In the genomic region with DNA sequence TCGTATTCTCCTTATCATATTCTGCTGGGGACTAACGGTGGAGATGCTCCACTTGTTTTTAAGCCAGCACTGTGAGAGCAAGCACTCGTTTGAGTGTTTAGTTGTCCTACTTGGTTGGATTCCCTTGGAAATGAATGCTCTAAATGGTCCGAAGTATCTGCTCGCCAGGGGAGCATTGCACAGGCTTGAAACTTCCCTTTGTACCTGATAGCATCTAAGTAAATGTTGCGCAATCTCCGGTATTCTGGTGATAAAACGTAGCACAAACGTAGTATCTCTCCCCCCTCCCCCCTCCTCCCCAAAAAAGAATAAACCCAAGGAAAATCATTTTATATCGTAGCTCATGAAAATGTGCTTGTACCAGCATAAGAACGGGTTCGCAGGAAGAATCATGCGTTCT, we compare ENCODE assay signal across 24 mouse cellular contexts. TPM values are rescaled to one million over a fixed set of nuclear protein-coding genes. Genes with fewer than 3 reads are reported as not detected.
A peak's percentile ranks its signal among the peaks of the same experiment; 100 is the strongest.
DNase-seq lines count a peak whose midpoint lies in the region; ATAC-seq lines count a peak whose summit lies in the region.
"Had no signal": no experiment of that assay in that cellular context is flagged by ENCODE, and none has a peak within 500 bp of the region (broad histone marks: within the 10 kb centered on the region; RNA-seq: fewer than 3 reads in every experiment).

No protein-coding gene starts in this region.

- intact Hi-C loops in heart, postnatal 10 days (cut with DNase I) = no loop called here

- 0 out of 2 replicates have a peak overlapping the region, but pooled peaks have one; percentile 46 for H3K4me2 ChIP-seq in heart, embryonic 12.5 days
- H3K4me2 ChIP-seq: embryonic facial prominence, embryonic 13.5 days; intestine, embryonic 15.5 days had no signal

- no peak overlapping the region for H3K4me3 ChIP-seq in heart, embryonic 12.5 days
- H3K4me3 ChIP-seq: embryonic facial prominence, embryonic 13.5 days; forebrain, embryonic 12.5 days; gastrocnemius, adult 2 months; intestine, embryonic 15.5 days had no signal

- H3K36me3 ChIP-seq in heart, embryonic 12.5 days = no peaks in the 10 kb centered on the region
- H3K36me3 ChIP-seq: embryonic facial prominence, embryonic 13.5 days; forebrain, embryonic 12.5 days; hindbrain, embryonic 13.5 days; intestine, embryonic 15.5 days had no signal

- no peak overlapping the region for H3K27ac ChIP-seq in heart, embryonic 12.5 days (ENCODE audit: poor library complexity, severe bottlenecking)
- H3K27ac ChIP-seq: embryonic facial prominence, embryonic 13.5 days; forebrain, embryonic 12.5 days; gastrocnemius, adult 2 months; hindbrain, embryonic 13.5 days; hindbrain, postnatal 0 days; intestine, embryonic 15.5 days had no signal

- H3K9me3 ChIP-seq in heart, embryonic 12.5 days (replicated peaks) = no peaks in the 10 kb centered on the region
- H3K9me3 ChIP-seq: embryonic facial prominence, embryonic 13.5 days; forebrain, embryonic 12.5 days; hindbrain, embryonic 13.5 days; intestine, embryonic 15.5 days had no signal

- 60% methylated on average over 13 of the region's 13 CpGs for WGBS in heart, embryonic 12.5 days

- no peak for ATAC-seq in heart, embryonic 12.5 days (ENCODE audit: insufficient number of reproducible peaks, low FRiP score)
- ATAC-seq in CD4-positive, CD25-positive, alpha-beta regulatory T cell, adult 4 months = peak; percentile 50
- ATAC-seq in megakaryocyte, adult 5-6 weeks (ENCODE audit: poor library complexity, severe bottlenecking) = peak; percentile 55
- ATAC-seq: forebrain, embryonic 16.5 days; hindbrain, postnatal 0 days; intestine, embryonic 15.5 days had no signal

- no peaks in the 10 kb centered on the region for H3K27me3 ChIP-seq in heart, embryonic 12.5 days (replicated peaks)
- H3K27me3 ChIP-seq: embryonic facial prominence, embryonic 13.5 days; forebrain, embryonic 12.5 days; hindbrain, embryonic 13.5 days; intestine, embryonic 15.5 days had no signal

- DNase-seq in heart, postnatal 10 days = no peak
- peak; percentile 77 for DNase-seq in 416B (ENCODE audit: low read depth)
- DNase-seq in adrenal gland, adult (ENCODE audit: inconsistent age in 2 of 2, low spot score in 1 of 2) = no peak
- DNase-seq in testis, postnatal 14 days (ENCODE audit: low spot score) = no peak
- DNase-seq: adrenal gland, postnatal 14 days; cerebellum, adult 11-12 months; cerebellum, adult 9-10 months; cerebellum, postnatal 25 days; gastrocnemius, adult 2 months; gastrocnemius, postnatal 25 days; kidney, adult 18-20 months had no signal

- no peak overlapping the region for H3K9ac ChIP-seq in heart, embryonic 12.5 days
- H3K9ac ChIP-seq: embryonic facial prominence, embryonic 13.5 days; forebrain, embryonic 12.5 days; hindbrain, embryonic 13.5 days; intestine, embryonic 15.5 days had no signal

- H3K4me1 ChIP-seq in heart, embryonic 12.5 days (replicated peaks) = no peaks in the 10 kb centered on the region
- H3K4me1 ChIP-seq: embryonic facial prominence, embryonic 13.5 days; intestine, embryonic 15.5 days had no signal

RNA-seq across cellular contexts. Expression of a gene that starts 39.1 kb away (rescaled TPM):
- polyA plus RNA-seq in heart, embryonic 12.5 days (2016; fragmentation: Nextera tagmentation; extraction: Ambion mirVana) = not detected in 2 replicates
- not detected for total RNA-seq in heart, postnatal 10 days (2021)
- polyA plus RNA-seq in CD4-positive, CD25-positive, alpha-beta regulatory T cell, adult 4 months (2017; shearing (Covaris generic)) = not detected
- not detected in 2 replicates for total RNA-seq in megakaryocyte, adult 5-6 weeks (2015)
- total RNA-seq in megakaryocyte, adult 5-6 weeks (2017) = not detected in 2 replicates
- total RNA-seq: adrenal gland, adult 18-20 months; adrenal gland, postnatal 14 days; gastrocnemius, adult 2 months; gastrocnemius, postnatal 25 days; hematopoietic stem cell, adult 5-6 weeks; MEL had no signal
- polyA plus RNA-seq: embryonic facial prominence, embryonic 13.5 days; forebrain, embryonic 12.5 days; forebrain, embryonic 16.5 days; heart, embryonic 14.5 days; hindbrain, embryonic 13.5 days; intestine, embryonic 15.5 days had no signal
